Mouse (Mus musculus) gastrocnemius, adult 2 months (tissue): Measurements from ENCODE around the gene Arhgap15. TPM values are rescaled to one million over a fixed set of nuclear protein-coding genes. Genes with fewer than 3 reads are reported as not detected.

Experiments
- DNase-seq: peaks from one replicate; pipeline ENCODE4 v3.0.0; 2022
- H3K27ac ChIP-seq: fragments of 200-600 bp; 2 replicates; pipeline ENCODE4 v1.8.1; 2022; ENCODE audit warnings: mild to moderate bottlenecking
- H3K4me3 ChIP-seq: fragments of 200-600 bp; 2 replicates; pipeline ENCODE4 v1.8.1; 2022; ENCODE audit warnings: mild to moderate bottlenecking, moderate library complexity
- CTCF ChIP-seq: fragments of 200-600 bp; IDR thresholded peaks from 2 replicates; pipeline ENCODE4 v1.8.1; 2022; ENCODE audit warnings: antibody characterized with exemption, mild to moderate bottlenecking, moderate library complexity
- intact Hi-C: fragments of 180-260 bp; cut with DNase I; formaldehyde crosslinking; loops from one replicate; pipeline ENCODE4 v1.15.1; 2025
- total RNA-seq, 2 experiments: library from RNA; stranded (reverse); gene quantifications; 2 replicates each; pipeline ENCODE4 v1.2.3; 2021

Gene Arhgap15
- total RNA-seq, 2 experiments from 2014 or later = 0.64 to 0.74 TPM

DNA sequence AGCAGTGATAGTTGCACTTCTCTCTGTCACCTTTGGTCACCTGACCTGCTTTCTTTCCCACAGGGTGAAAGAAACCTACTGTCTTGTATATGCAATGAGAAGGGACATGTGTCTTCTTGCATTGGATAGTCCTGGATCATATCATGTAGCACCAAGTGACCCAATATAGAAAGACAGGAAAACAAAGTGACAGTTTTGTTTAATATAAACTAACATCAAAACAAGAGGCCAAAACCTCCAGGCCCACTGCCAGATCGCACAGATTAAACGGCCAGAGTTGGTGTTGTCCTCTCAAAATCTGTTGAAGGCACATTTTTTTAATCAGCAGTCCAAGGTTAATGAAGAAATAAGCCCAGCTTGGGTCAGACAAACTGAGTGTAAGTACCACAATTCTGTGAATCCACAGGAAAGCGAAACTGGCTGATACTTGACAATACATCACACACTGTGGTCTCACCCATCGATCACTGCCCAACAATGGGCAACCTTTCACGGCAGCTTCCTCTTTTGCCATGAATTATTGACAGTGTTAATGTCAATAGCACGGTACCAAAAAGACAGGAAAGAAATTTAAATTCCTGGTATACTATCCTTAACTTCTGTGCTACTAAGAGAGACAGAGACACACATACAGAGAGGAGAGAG lies 41.5 kb downstream of the Arhgap15 start:
- TF ChIP-seq CTCF = no peak
- intact Hi-C loops = no loop called here
- H3K27ac ChIP-seq = no peak overlapping the region

DNA sequence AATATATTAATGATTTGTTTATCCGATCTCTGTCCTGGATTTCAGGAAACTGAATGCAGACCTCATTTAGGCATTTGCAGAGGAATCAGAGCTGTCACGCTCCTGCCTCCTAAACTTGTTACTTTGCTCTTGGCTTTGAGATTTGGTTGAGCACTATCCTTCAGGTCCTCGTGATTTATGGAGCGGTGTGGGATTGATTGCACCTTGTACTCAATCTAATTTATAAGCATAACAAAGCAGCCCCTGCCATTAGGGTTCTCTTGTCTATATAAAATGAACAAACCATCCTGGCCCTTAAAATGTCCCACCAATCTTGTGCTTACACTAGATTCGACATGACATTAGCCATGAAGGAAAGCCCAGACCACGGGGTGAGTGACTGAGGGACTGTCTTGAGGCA lies 43.0 kb downstream of the Arhgap15 start:
- DNase-seq = no peak
- no peak for TF ChIP-seq CTCF
- Histone ChIP-seq H3K4me3 (no peak overlapping the region), H3K27ac (no peak overlapping the region)
- intact Hi-C loops = no loop called here

More for the DNA sequence above, 41.5 kb downstream of the Arhgap15 start:
- no peak overlapping the region for H3K4me3 ChIP-seq
- DNase-seq = no peak

DNA sequence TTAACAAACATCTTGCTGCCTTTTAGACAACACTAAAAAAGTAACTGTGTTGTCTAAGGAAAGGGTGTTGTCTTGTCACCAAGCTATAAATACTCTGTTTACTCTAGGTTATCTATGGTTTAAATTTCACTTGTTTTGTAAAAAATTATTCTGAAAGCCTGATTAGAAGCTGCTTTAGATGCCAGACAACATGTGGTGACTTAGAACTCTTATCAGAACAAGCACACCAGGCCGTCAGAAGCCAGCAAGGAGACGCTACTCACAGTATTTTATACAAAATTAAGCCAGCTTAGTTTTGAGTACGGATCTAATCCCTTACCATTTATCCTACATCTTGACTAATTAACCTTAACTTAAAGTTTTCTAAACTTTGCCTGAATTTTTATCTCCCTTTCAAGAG lies 44.5 kb downstream of the Arhgap15 start:
- no peak overlapping the region for H3K27ac ChIP-seq
- no peak overlapping the region for H3K4me3 ChIP-seq
- no peak for DNase-seq
- intact Hi-C loops = no loop called here
- no peak for TF ChIP-seq CTCF

DNA sequence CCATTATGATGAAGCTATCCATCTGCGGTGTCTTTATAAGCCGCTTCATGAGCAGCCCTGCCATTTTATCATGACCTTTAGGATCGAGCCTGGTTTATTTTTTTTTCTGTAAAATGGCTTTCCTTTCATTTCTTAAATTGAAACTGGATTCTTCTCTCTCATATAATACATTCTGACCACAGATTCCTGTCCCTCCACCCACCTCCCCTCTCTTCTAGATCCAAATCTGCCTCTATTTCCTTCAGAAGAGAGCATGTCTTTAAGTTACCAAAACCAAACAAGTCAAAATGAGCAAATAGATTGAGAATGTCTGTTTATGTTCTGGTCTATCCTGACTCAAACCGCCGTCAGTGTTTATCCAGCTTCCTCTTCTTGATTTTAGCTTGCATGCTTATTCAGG lies 46.1 kb downstream of the Arhgap15 start:
- Histone ChIP-seq H3K4me3 (no peak overlapping the region), H3K27ac (no peak overlapping the region)
- DNase-seq = no peak
- no peak for TF ChIP-seq CTCF
- intact Hi-C loops = no loop called here

DNA sequence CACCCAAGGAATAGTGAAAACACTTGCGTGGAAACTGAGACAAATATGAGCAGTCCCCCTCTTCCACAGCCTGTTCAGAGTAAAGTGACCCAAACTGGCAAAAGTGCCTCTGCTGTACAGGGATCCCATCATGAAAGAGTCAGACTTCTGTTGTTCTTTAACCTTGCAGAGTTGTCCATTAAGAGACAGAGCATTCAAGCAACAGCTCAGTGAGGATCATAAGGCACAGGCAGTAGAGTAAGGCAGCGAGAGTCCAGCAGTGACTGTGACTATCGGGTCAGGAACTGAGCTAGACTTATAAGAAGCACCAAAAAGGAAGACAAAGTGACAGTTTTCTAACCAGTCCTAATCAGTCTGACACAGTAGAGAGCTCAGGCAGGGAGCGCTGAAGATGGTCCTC lies 47.8 kb downstream of the Arhgap15 start:
- intact Hi-C loops = no loop called here
- no peak for DNase-seq
- no peak for TF ChIP-seq CTCF
- no peak overlapping the region for H3K27ac ChIP-seq
- no peak overlapping the region for H3K4me3 ChIP-seq

DNA sequence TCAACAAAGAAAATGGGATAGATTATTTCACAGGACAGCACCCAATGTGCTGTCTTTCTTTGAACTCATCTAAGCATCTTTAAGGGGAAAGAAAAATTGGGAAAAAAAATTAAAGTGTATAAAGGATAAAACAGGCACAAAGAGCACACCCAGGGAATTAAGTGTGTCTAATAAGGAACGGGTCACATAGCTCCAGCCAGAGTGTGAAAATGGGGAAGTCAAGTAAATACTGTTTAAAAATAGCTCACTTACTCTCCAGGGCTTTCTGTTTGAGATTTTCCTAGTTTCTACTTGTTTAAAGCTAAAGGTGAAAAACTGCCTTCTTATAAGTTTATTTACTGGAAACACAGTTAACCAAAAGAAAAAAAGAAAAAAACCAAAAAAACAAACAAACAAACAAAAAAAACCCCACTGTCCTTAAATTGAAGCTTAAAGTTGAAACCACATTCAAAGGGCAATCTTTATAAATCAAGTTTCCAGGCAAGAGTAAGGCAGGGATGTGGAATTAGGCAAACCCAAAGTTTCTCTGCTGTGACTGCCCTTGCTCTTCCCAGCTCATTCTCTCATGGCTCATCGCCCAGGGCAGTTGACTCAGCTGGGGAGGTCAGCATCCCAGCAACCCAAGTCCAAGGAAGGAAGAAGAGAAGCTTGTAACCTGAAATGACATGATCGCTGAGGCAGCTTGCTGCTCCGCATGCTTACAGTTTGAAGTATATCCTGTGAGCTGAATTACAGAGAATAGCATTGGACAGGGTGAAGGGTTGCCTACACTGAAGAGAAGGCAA lies 57.5 kb downstream of the Arhgap15 start:
- H3K27ac ChIP-seq = no peak overlapping the region
- peak; percentile 67 for DNase-seq

DNA sequence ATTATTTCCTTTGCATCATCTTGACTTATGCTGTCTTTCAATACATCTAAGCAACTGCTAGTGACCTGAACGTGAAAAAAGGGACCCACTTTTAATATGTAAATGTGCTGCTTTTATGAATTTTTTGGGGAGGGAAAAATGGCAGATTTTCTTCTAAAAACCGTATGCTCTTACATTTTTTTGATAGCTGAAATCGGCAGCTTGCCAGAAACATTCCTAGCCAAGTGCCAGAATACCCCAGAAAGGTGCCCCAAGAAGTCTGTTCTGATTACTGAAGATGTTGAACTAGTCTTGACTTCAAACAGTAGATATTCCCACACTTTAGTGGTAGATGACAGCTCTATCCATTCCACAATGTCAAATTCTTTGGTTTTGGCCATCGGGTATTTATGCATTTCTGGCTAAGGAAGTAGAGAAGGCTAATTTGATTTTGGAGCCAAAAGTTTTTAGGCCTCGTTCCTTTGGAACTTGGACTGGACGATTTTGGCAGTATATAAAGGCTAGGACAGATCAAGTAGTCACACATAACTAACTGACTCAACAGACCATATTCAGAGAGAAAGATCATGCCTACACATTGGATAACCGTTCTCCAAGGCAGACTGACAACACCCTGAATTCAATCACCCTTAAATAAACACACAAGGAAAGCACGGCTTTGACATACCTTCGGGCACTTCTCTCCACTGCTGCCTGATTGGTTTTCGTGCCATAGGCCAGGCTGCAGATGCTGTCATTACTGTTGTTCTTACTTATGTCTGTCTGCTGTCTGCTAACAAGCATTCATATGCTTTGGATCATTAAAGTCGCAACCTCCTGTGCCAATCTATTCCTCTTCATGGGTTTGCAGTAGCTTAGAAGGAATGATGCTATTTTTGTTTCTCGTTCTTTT lies 67.5 kb downstream of the Arhgap15 start:
- DNase-seq = no peak
- Histone ChIP-seq H3K4me3 (no peak overlapping the region), H3K27ac (no peak overlapping the region)
- intact Hi-C loops = no loop called here
- no peak for TF ChIP-seq CTCF

More for the DNA sequence above, 57.5 kb downstream of the Arhgap15 start:
- intact Hi-C loops = no loop called here
- no peak for TF ChIP-seq CTCF
- no peak overlapping the region for H3K4me3 ChIP-seq

DNA sequence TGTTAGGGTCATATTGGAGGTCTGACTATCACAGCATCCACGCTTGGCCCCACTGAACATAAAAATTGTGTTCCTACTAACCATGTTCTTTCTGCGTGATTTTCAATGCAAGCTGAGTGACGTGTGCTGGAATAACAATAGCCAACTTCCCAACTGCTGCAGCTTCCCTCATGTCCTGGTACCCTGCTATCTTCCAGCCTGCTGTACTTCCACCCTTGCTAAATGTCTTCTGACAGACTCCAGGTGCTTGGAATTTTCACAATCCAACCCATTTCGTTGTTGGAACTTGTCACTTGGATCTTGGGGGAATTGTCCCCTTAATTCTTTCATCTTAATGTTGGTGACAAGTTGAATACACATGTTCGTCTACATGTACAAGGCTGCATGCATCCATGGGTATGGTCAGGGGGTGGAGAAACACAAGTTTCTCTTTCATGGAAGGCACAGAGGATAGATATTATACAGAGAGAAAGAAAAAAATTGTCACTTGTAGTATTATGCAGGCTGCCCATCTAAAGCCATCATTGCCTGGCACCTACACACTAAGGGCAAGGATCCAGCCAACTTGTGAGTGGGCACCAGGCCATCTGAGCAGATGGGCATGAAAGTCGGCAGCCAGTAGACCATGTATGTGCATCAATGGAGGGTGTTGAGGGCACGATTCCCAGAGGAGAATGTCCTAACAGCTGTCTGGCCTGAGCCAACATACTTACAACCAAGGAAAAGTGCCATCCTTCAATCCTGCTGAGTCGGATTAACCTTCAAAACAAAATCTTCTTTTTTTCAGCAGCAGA lies 68.4 kb downstream of the Arhgap15 start:
- TF ChIP-seq CTCF = no peak
- Histone ChIP-seq H3K27ac (no peak overlapping the region), H3K4me3 (no peak overlapping the region)
- intact Hi-C loops = no loop called here
- peak; percentile 39 for DNase-seq

DNA sequence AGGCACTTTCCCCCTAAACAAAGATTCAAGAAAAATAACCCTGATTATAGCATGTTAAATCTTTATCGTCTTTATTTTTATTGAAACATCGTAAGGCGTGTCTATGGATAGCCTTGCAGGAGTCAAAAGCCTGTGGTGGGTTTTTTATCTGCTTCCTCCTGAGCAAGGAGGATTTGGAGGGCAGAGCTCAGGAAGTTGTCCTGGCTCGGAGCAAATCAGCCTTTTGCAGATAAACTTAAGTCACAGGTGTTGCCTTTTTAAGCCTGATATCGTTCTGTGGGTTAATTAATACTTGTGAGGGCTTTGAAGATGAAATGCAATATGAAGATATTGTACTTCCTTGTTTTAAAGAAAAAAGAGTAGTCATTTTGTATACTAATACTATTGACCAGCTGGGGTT lies 87.3 kb downstream of the Arhgap15 start:
- intact Hi-C loops = no loop called here
- no peak for DNase-seq
- H3K4me3 ChIP-seq = no peak overlapping the region
- no peak for TF ChIP-seq CTCF
- no peak overlapping the region for H3K27ac ChIP-seq

DNA sequence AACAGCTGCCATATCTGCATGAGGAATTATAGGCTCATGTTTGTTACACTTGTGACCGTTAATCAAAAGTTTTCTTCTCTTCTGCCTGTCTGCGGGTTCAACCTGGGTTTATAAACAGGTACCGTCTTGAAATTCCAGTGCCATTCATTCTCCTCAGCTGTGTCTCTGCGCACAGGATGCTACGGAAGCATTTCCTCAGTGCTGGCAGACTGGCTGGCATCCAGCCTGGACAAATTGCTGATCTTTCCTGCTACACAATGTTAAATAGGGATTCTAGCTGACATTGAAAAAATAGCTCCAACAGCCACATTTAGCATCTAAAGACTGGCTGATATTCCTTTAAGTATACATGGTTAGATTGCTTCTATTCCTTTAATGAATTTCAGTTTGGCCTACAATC lies 93.0 kb downstream of the Arhgap15 start:
- H3K27ac ChIP-seq = no peak overlapping the region
- TF ChIP-seq CTCF = no peak
- intact Hi-C loops = no loop called here
- DNase-seq = peak; percentile 17
- H3K4me3 ChIP-seq = no peak overlapping the region

DNA sequence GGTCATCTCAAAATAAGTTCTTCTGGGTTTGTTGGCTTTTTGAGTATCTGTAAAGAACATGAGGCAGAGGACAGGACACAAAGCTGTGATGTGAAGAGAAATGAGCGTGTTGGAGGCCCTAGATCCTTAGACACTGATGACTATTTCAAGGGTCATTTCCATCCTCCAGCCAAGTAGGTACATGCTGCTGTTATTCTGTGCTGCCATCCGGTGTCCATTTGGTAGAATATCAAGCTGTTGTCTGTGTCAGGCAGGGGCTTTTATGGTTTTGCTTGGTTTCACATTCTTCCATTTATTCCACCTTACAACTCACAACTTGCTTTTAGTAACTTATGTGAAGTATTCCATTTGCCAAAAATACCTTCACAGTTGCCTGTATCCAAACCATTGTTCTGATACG lies 102.6 kb downstream of the Arhgap15 start:
- intact Hi-C loops = loop anchor here (5.0 kb wide), 1 partner anchor 129 kb away; no protein-coding TSS in a partner anchor
- H3K27ac ChIP-seq = no peak overlapping the region
- no peak overlapping the region for H3K4me3 ChIP-seq
- peak; percentile 15 for DNase-seq
- TF ChIP-seq CTCF = peak; percentile 61

DNA sequence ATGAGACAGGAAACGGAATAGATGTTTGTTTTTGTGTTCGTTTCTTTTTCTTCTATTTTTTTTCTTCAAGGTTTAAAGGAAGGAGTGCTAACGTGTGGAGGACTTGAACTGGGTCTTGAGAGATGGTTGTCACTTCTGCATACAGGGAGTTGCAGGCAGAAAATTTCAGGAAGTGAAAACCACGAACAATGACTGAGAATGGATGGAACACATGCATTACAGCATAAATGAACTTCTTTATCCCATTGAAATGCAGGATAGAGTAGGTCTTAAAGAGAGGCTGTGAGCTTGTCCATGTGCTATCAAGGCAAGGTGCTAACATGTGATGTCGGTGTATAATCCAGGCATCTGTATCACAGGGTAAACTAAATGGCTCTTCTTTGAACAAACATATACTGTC lies 114.1 kb downstream of the Arhgap15 start:
- TF ChIP-seq CTCF = no peak
- intact Hi-C loops = no loop called here
- Histone ChIP-seq H3K27ac (no peak overlapping the region), H3K4me3 (no peak overlapping the region)
- DNase-seq = no peak
